Mouse (Mus musculus): Measurements from ENCODE around the gene Btbd35f18. TPM values are rescaled to one million over a fixed set of nuclear protein-coding genes. Genes with fewer than 3 reads are reported as not detected.
"Not testable (repeated sequence)": the region's sequence is repeated elsewhere in the genome, so short reads cannot be mapped to it uniquely, and the experiment has no call there.

The Btbd35f18 gene
- not detected for total RNA-seq (2021)

GRCm38 (mm10) chrX:3699933-3700332 lies at the start of gene Btbd35f18:
TSS of gene Btbd35f18 (plus strand) at chrX:3700233.
- intact Hi-C loops (cut with DNase I) = not testable (repeated sequence)

More at GRCm38 (mm10) chrX:3699933-3700332, at the start of gene Btbd35f18:
- not testable (repeated sequence) for DNase-seq

Other genes starting within 250 kb of the Btbd35f18 start
- not detected for gene Btbd35f10, start 52.7 kb downstream of the Btbd35f18 start, total RNA-seq (2021)